Mouse (Mus musculus) ovary, postnatal 36 days (tissue): ENCODE measurements around the gene Slc12a4.
A peak's percentile ranks its signal among the peaks of the same experiment; 100 is the strongest.

ENCODE experiments used
- DNase-seq: peaks from one replicate; pipeline ENCODE4 v3.0.0; 2022; ENCODE audit warnings: low spot score, mixed read lengths

The Slc12a4 gene

DNA sequence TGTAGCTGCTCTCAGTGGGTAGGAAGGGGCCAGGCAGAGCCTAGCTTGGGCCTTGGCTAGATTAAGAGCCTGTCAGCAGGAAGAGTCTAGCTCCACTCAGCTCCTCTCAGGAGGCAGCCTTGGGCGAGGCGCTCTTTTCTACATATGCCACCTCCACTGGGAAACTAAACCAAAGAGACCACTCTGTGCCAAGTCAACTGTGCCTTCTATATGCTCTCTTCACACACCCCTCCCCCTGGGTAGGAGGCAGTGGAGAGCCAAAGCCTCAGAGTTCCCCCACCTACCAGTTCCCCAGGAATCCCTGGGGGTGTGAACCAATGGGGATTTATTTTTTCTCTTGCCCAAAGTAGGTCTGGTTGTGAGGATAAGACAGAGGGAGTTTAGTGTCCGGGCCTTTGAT, 34.6 kb downstream of the Slc12a4 start:
- DNase-seq = no peak

DNA sequence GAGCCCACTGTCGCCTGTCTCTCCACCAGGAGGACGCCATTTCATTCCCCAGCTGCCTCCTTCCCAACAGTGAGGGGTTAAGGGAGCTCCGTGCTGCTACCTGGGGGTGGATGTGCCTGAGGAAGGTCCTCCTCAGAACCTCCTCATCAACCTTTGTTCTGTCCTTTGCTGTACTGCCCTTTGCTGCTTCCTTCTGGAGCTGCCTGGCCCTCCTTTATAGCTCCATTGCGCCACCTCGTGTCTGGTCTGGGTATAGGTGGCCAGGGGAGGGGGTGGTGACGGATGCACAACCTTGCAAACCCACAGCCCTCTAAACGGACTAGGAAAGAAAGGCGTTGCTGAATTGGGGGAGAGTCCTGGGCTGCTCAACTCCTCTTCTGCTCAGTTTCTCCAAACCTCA, 35.3 kb downstream of the Slc12a4 start:
- DNase-seq = peak; percentile 84

GRCm38 (mm10) chr8:105925123-105925522, 40.8 kb downstream of the Slc12a4 start:
- DNase-seq = no peak

DNA sequence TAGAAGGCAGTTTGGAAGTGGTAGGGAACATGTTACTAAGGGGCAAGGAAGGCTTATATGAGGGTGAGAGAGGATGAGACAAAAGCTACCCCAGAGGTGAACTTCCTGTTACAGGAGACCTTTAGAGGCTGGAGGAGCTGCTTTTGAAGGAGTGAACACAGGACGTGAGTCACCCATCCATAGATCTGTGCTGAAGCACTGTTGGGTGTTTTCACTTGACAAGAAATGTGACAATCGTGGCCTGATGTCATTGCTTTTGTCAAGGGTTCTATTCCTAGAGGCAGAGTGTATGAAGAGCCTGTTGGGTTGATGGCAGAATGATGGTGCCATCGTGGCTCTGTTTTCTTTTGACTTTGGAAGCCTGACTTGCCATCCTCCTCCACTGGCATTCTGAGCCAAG, 46.5 kb downstream of the Slc12a4 start:
- no peak for DNase-seq

GRCm38 (mm10) chr8:105900941-105901616, 64.8 kb downstream of the Slc12a4 start:
- DNase-seq = no peak

GRCm38 (mm10) chr8:105900180-105900940, 65.5 kb downstream of the Slc12a4 start, which contains the start of gene Pskh1:
Pskh1 (plus strand) TSS chr8:105900441.
- DNase-seq = peak; percentile 93

GRCm38 (mm10) chr8:105897801-105898480, 68.0 kb downstream of the Slc12a4 start:
- no peak for DNase-seq
